Mouse (Mus musculus): ENCODE results near the gene Cd274.

DNA sequence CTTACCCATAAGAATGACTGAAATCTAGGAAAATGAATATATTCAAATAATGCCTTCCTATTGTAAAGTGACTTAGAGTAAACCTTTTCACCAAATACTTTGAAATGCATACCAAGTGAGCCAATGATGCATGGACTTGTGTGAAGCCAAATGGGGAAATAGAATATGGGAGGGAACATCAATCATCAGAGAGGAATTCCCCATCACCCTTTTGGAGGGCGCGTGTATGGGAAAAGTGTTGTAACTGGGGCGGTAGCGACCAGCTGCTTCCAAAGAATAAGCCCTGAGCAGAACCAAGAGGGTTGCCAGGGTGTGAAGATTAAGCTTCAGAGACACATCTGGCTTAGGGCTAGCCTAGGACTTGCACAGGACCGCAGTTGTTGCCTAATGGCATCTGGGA lies 16.1 kb downstream of the Cd274 start:
- TF ChIP-seq CTCF (IDR thresholded peaks at IDR 0.05; ENCODE audit: extremely low read depth, insufficient read length, insufficient replicate concordance, low read depth, low read length) (no peak), POLR2A (IDR thresholded peaks at IDR 0.05; ENCODE audit: low read depth, low read length) (no peak)
